Mouse (Mus musculus) heart, adult 2 months (tissue): ENCODE results near the gene Pdzd7. TPM values are rescaled to one million over a fixed set of nuclear protein-coding genes. Genes with fewer than 3 reads are reported as not detected.
A peak's percentile ranks its signal among the peaks of the same experiment; 100 is the strongest.

Source experiments
- DNase-seq, 2 experiments: peaks; one replicate each; pipeline ENCODE4 v3.0.0; 2021
- H3K27ac ChIP-seq: fragments of 200-600 bp; 2 replicates; pipeline ENCODE4 v1.8.1; 2022
- H3K27me3 ChIP-seq: fragments of 200-500 bp; 2 replicates; pipeline ENCODE4 v1.6.1; 2012; ENCODE audit warnings: mild to moderate bottlenecking, low read length, inconsistent platforms, mixed read lengths; ENCODE audit not compliant: control insufficient read depth, insufficient read depth
- H3K36me3 ChIP-seq: fragments of 200-500 bp; 2 replicates; pipeline ENCODE4 v1.6.1; 2012; ENCODE audit warnings: low read length, inconsistent platforms; ENCODE audit not compliant: control insufficient read depth, insufficient read depth
- H3K4me1 ChIP-seq: fragments of 200-500 bp; 2 replicates; pipeline ENCODE4 v1.6.1; 2011; ENCODE audit warnings: low read length; ENCODE audit not compliant: control insufficient read depth, insufficient read depth
- H3K4me3 ChIP-seq: fragments of 200-600 bp; 2 replicates; pipeline ENCODE4 v1.8.1; 2022
- H3K79me2 ChIP-seq: fragments of 200-500 bp; replicated peaks from 2 replicates; pipeline ENCODE4 v1.6.1; 2012; ENCODE audit warnings: mild to moderate bottlenecking, inconsistent platforms, low read length, moderate library complexity, mixed read lengths; ENCODE audit not compliant: control insufficient read depth, insufficient read depth
- H3K9ac ChIP-seq: fragments of 200-500 bp; 2 replicates; pipeline ENCODE4 v1.6.1; 2012; ENCODE audit warnings: low read depth, mild to moderate bottlenecking, control low read depth, inconsistent platforms, low read length, mixed read lengths
- CTCF ChIP-seq: fragments of 200-600 bp; IDR thresholded peaks from 2 replicates; pipeline ENCODE4 v1.8.1; 2022; ENCODE audit warnings: antibody characterized with exemption, mild to moderate bottlenecking, moderate library complexity
- EP300 ChIP-seq: fragments of 200-500 bp; IDR thresholded peaks from 2 replicates; pipeline ENCODE4 v1.6.1; 2011; ENCODE audit warnings: low read depth, low read length, control low read depth; ENCODE audit not compliant: insufficient read depth
- POLR2A ChIP-seq: fragments of 200-500 bp; IDR thresholded peaks from 2 replicates; pipeline ENCODE4 v1.6.1; 2011; ENCODE audit warnings: mild to moderate bottlenecking, low read depth, low read length, control low read depth; ENCODE audit not compliant: insufficient read depth
- whole genome bisulfite sequencing: fragments of 180-500 bp; shearing (Covaris S2); methylation state at CpG from one replicate; pipeline ENCODE4 v1.1.7; 2018; 5-methylcytosine and 5-hydroxymethylcytosine counted together
- intact Hi-C: fragments of 180-260 bp; cut with DNase I; formaldehyde crosslinking; loops from one replicate; pipeline ENCODE4 v1.15.1; 2025
- polyA plus RNA-seq: library from polyadenylated mRNA; depleted of rRNA; stranded (reverse); fragments of >200 nt; gene quantifications from 2 replicates; pipeline ENCODE4 v1.2.3, GENCODE M21; 2012
- total RNA-seq, 2 experiments: library from RNA; stranded (reverse); gene quantifications; 2 replicates each; pipeline ENCODE4 v1.2.3; 2021

Pdzd7 gene
- total and polyA plus RNA-seq, 3 experiments = 0.08 to 0.43 TPM; not detected in 1

DNA sequence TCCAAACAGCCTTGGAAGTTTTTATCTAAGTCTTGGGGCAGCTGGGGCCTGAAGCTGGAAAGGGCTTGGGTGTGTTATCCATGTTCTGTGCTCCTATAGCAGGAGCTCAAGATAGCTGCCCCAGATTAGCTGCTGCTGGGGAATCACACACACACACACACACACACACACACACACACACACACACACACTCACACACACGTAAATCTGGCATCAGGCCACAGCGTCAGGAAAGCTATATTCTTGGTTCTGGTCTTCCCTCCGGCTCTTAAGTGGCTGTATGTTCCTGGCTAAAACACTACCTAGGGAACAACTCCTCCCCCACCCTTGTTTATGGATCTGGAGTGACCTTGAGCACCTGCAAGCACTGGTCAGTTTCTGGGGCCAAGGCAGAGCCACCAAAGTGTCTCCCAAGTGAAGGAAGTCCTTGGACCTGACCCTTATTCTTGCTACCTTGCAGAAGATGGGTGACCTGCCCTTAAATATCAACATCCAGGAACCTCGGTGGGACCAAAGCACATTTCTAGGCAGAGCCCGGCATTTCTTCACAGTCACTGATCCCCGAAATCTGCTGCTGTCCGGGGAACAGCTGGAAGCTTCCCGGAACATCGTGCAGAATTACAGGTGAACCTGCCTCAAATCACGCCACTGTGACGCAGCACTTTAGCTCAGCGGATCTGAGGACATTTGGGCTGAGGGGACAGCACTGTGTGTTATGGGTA is 3.3 kb upstream of the Pdzd7 start:
- H3K27ac ChIP-seq = peak overlapping the region; percentile 95
- H3K9ac ChIP-seq = peak overlapping the region; percentile 66
- H3K27me3 ChIP-seq = no peaks in the 10 kb centered on the region
- no peak for DNase-seq
- H3K4me3 ChIP-seq = peak overlapping the region; percentile 52; the same call in 1 of the 2 replicates
- TF ChIP-seq POLR2A (no peak), CTCF (no peak), EP300 (no peak)
- peaks cover 2% of the 10 kb centered on the region; the same call in 1 of the 2 replicates for H3K4me1 ChIP-seq
- intact Hi-C loops = no loop called here
- H3K36me3 ChIP-seq = no peaks in the 10 kb centered on the region
- no peaks in the 10 kb centered on the region for H3K79me2 ChIP-seq
- 77% methylated on average over 12 of the region's 12 CpGs for WGBS

DNA sequence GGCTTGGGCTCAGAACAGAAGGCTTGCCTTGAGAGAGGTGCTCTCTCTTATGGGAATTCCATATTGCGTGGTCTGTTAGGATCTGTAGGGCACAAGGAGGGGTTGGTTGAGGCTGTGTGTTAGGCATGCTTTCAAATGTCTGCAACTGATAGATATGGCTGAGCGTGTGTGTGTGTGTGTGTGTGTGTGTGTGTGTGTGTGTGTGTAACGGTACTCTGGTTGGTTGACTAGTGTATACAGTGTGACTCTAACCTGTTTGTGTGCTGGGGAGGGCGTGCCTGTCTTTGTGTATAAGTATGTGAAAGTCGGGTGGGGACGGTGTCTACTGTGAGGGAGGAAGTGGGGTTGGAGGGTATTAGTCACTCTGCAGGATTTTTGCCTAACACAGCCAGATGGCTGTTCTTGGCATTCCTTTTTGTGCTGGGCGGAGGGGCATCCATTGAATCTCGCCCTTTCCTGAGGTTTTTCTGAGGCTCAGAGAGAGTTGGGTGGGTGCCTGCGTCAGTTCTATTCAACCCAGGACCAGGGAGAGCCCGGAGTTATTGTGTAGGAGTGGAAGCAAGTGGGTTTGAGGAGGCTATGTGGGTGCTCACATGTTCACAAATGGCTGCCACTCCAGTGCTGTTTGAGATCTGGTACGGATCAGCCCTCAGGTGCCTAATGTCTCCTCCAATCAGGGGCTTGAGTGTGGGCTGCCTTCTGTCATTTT is 2.6 kb upstream of the Pdzd7 start:
- Histone ChIP-seq H3K4me1 (peaks cover 2% of the 10 kb centered on the region; the same call in 1 of the 2 replicates), H3K27me3 (no peaks in the 10 kb centered on the region), H3K9ac (peak overlapping the region; percentile 66), H3K36me3 (no peaks in the 10 kb centered on the region), H3K27ac (peak overlapping the region; percentile 95), H3K79me2 (no peaks in the 10 kb centered on the region), H3K4me3 (peak overlapping the region; percentile 52)
- WGBS = 14% methylated on average over 11 of the region's 11 CpGs
- TF ChIP-seq CTCF (no peak), EP300 (peak; percentile 56; the same call in 1 of the 2 replicates), POLR2A (no peak)
- intact Hi-C loops = no loop called here
- DNase-seq = peak in 1 of 2 experiments; percentile 77

GRCm38 (mm10) chr19:45047417-45047934 is 2.0 kb upstream of the Pdzd7 start, which contains the start of gene Sfxn3:
Sfxn3 (plus strand) TSS chr19:45047503.
- WGBS = under 1% methylated on average over 26 of the region's 26 CpGs
- peaks cover 2% of the 10 kb centered on the region; the same call in 1 of the 2 replicates for H3K4me1 ChIP-seq
- peak within 1 kb of the TSS; percentile 66 for H3K9ac ChIP-seq
- no peaks in the 10 kb centered on the region for H3K27me3 ChIP-seq
- intact Hi-C loops = no loop called here
- peak; percentile 93 for TF ChIP-seq CTCF
- peak; percentile 82 for TF ChIP-seq POLR2A
- no peak for TF ChIP-seq EP300
- peak within 1 kb of the TSS; percentile 52 for H3K4me3 ChIP-seq
- peak within 1 kb of the TSS; percentile 95 for H3K27ac ChIP-seq
- no peaks in the 10 kb centered on the region for H3K79me2 ChIP-seq
- H3K36me3 ChIP-seq = no peaks in the 10 kb centered on the region
- peak; percentile 95 for DNase-seq

DNA sequence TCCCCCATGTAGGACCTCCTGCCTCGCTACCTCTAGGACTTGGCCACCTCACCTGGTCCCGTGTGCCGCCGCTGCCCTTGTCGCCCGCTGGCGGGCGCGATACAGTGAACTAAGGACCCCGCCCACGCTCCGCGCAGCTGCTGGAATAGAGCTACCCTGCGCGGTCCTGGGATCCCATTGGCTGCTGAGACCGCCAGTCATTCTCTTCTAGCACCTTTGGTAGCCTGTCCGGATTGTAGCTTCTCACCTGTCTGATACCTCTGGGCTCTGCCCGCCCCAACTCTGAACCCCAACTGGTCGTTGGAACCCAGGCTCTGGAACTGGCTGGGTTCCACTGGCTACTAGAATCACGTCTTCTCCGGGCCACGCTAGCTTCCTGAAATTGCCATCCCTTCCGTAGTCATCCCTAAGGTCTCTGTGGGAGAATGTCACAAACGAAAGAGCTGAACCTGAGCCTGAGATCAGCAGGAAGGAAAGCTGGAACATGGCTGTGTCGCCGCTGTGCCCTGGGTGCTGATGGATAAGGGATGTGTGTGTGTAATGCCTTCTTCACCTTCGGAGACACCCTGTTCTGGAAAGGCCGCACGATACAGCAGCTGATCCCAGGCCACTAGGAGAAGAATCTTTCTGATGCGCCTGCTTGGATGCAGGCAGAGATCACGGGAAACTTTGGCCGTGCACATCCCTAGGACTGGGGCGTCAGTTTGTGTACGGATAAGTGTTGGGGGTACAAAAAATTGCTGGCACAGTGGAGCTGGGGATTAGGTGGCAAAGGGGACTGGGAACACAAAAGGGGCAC is 1.2 kb upstream of the Pdzd7 start:
- Histone ChIP-seq H3K79me2 (no peaks in the 10 kb centered on the region), H3K27me3 (no peaks in the 10 kb centered on the region), H3K36me3 (no peaks in the 10 kb centered on the region), H3K4me1 (peaks cover 2% of the 10 kb centered on the region; the same call in 1 of the 2 replicates), H3K27ac (peak overlapping the region; percentile 95), H3K9ac (peak overlapping the region; percentile 66), H3K4me3 (peak overlapping the region; percentile 52)
- TF ChIP-seq CTCF (peak; percentile 23), POLR2A (no peak), EP300 (0 out of 2 replicates have a peak, but pooled peaks have one; percentile 20)
- intact Hi-C loops = no loop called here
- 1% methylated on average over 34 of the region's 34 CpGs for WGBS
- peak; percentile 83 to 88 for DNase-seq

DNA sequence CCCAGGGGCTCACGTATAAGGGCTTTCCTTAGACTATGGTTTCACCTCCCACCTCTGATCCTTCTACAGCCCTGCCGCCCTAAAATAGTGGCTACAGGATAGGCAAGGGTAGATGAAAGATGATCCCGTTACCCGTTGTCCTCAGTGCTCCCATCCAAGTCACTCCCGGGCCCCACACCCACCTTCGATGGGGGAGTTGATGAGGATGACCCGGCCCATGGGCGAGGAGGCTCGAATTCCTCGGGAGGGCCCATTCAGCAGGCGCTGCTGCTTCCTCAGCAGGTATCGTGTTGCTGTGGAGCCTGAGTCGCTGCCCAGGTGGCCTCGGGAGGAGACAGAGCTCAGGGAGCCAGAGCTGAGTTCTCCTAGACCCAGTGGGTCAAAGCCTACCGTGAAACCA is 281 bp downstream of the Pdzd7 start:
- Histone ChIP-seq H3K9ac (no peak overlapping the region), H3K27ac (no peak overlapping the region), H3K27me3 (no peaks in the 10 kb centered on the region; the same call in 1 of the 2 replicates), H3K4me3 (no peak overlapping the region), H3K36me3 (no peaks in the 10 kb centered on the region), H3K4me1 (peaks cover 2% of the 10 kb centered on the region; the same call in 1 of the 2 replicates), H3K79me2 (no peaks in the 10 kb centered on the region)
- intact Hi-C loops = no loop called here
- WGBS = 54% methylated on average over 15 of the region's 15 CpGs
- TF ChIP-seq POLR2A (no peak), EP300 (no peak), CTCF (no peak)
- DNase-seq = no peak
